Mouse (Mus musculus): ENCODE measurements around the gene Actrt3.
"Not testable (repeated sequence)": the region's sequence is repeated elsewhere in the genome, so short reads cannot be mapped to it uniquely, and the experiment has no call there.

Gene Actrt3

GRCm38 (mm10) chr3:30566333-30566732 lies 33.4 kb downstream of the Actrt3 start:
- DNase-seq = not testable (repeated sequence)

- no peak for DNase-seq
Measured at GRCm38 (mm10) chr3:30560677-30561314, 38.9 kb downstream of the Actrt3 start.

- DNase-seq = no peak
Measured at GRCm38 (mm10) chr3:30553741-30554140, 46.0 kb downstream of the Actrt3 start.

GRCm38 (mm10) chr3:30550218-30550617 lies 49.5 kb downstream of the Actrt3 start:
- no peak for DNase-seq

- peak; percentile 8 for DNase-seq
Measured at GRCm38 (mm10) chr3:30548928-30549327, 50.8 kb downstream of the Actrt3 start.

GRCm38 (mm10) chr3:30547908-30548307 lies 51.8 kb downstream of the Actrt3 start, which contains the start of gene Mecom:
Mecom (minus strand) TSS chr3:30548008.
- no peak for DNase-seq

All from right cerebral cortex, postnatal 14 days (tissue).